Mouse (Mus musculus) spleen, embryonic (tissue): ENCODE measurements around the gene Tcirg1.

ENCODE experiments used
- CTCF ChIA-PET: fragments of 350-600 bp; sonication (Branson Sonifier 250); formaldehyde crosslinking; loops from one replicate; lab custom pipeline; 2022; lab: Charles Lee

Gene Tcirg1

DNA sequence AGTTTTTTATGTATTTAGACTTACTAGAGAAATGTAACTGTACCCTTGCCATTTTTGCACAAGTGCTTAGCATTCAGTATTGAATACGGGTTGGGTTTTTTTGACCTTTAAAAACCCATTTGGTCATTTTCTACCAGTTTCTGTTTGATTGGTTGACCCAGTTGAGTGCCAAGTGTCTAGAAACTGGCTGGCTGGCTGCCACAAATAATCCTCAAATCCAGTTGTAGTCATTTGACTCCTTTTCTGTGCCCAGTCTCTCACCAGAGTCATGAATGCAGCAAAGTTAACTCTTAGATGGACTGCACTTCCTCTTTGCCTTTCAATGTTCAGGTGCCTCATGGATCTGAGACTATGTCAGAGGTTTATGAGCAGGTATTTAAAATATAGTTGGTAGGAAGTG lies 53.0 kb downstream of the Tcirg1 start:
- CTCF ChIA-PET: no interaction called here

DNA sequence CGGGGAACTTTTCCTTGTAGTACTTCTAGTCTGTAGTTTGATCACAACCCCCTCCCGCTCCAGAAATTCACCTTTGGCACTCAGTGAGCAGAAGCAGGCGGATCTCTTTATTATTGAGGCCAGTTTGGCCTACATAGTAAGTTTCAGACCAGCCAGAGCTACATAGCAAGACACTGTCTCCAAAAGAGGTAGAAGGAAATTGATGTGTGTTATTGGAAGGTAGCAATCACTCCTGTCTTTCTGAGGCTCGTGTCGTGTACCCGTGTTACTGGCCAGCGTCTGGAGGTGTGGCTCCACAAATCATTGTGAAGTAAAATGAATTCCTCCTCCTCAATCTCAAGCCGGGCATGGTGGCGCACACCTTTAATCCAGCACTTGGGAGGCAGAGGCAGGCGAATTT lies 53.8 kb downstream of the Tcirg1 start:
- CTCF ChIA-PET: interaction anchor here (0.7 kb wide), 2 partner anchors 154 to 262 kb away, joined by 3 to 5 read pairs; no protein-coding TSS in a partner anchor

DNA sequence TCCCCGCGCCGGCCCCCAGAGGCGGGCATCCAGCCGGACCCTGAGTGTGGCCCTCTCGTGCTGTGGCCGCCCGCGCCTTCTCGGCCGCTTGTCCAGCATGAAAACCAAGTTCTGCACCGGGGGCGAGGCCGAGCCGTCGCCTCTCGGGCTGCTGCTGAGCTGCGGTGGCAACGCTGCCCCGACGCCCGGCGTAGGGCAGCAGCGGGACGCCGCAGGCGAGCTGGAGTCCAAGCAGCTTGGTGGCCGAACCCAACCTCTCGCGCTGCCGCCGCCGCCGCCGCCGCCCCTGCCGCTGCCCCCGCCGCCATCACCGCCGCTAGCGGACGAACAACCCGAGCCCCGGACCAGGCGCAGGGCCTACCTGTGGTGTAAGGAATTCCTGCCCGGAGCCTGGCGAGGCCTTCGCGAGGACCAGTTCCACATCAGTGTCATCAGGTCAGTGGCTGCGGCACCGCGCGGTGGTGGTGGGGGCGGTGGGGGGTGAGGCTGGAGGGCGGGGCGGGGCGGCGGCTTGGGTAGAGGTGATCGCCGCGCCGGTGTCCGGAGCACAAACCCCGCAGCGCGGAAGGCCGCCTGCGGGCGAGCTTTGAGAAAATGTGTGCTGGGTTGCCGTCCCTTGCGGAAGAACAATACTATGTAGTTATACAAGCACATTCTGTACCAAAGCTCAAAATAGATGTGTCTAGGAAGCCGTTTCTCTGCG lies 54.8 kb downstream of the Tcirg1 start:
- CTCF ChIA-PET: interaction anchor here (0.6 to 0.7 kb wide), 3 partner anchors 152 to 1840 kb away, joined by 3 to 5 read pairs (median 4); no protein-coding TSS in a partner anchor

DNA sequence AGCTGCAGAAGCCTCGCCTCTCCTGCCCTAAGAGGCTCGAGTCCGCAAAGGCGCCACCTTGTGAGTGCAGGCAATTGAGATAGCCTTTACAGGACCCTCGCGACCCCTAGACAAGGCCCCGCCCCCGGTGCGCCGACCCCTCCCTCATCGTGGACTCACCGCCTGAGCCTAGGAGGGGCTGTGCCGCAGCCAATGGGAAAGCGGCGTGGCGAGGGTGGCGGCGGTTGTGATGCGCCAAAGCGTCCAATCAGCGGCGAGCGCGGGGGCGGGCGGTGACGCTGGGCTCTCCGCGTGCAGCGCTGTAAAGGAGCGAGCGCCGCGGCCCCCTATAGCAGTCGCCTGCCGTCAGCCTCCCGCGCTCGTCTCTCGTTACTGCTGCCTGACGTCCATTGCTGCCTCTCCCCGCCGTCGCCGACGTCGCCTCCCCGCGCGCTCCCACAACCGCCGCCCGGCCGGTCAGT lies 55.4 kb downstream of the Tcirg1 start, which contains the start of gene Chka:
Chka (plus strand) TSS at position 272 of the 461 bp plus-strand sequence.
- CTCF ChIA-PET: interaction anchor here (0.7 kb wide), 1 partner anchor 95 kb away, joined by 3 read pairs; no protein-coding TSS in a partner anchor

GRCm38 (mm10) chr19:3850847-3851469 lies 56.0 kb downstream of the Tcirg1 start:
- CTCF ChIA-PET: interaction anchor here (0.6 to 0.7 kb wide), 2 partner anchors 79 to 95 kb away, joined by 3 to 5 read pairs; no protein-coding TSS in a partner anchor

- CTCF ChIA-PET: interaction anchor here (0.6 kb wide), 3 partner anchors 79 to 1445 kb away, joined by 3 to 5 read pairs (median 4); partner anchors contain the start of gene Sf3b2
Observed at GRCm38 (mm10) chr19:3850076-3850475, 56.9 kb downstream of the Tcirg1 start.

DNA sequence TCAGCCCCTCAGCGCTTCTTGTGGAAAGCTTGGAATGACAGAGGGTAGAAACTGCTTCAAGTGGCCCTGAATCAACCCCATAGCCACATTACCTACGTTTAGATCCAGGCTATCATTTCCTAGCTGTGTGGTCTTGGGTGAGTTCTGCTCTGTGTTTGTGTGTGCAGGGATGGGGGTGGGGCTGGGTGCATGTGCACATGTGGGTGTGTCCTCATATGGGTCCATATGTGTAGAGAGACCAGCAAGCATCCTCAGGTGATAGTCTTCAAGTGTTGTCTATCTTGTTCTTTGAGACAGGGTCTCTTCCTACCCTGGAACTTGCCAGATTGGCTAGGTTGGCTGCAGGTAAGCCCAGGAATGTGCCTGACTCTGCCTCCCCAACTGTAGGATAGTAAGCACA lies 57.7 kb downstream of the Tcirg1 start:
- CTCF ChIA-PET: interaction anchor here (0.6 kb wide), 1 partner anchor 123 kb away, joined by 3 read pairs; the partner anchor contains the start of gene Aldh3b2

DNA sequence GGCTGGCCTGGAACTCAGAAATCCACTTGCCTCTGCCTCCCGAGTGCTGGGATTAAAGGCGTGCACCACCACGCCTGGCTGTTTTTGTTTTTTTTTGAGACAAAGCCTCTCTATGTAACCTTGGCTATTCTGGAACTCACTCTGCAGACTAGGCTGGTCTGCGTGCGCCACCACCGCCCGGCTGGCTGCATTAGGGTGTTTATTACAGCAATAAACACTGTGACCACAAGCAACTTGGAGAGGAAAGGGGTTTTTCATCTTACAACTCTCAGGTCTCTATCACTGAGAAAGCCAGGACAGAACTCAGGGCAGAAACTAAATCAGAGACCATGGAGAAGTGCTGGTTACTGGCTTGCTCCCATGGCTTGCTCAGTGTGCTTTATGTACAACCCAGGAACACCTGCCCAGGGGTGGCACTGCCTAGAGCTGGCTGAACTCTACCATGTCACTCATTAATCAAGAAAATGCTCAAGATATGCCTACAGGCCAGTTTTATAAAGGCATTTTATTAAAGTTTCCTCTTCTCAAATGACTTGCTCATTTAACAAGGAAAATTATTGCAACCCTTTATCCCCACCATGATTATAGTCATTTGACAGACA lies 58.6 kb downstream of the Tcirg1 start:
- CTCF ChIA-PET: interaction anchor here (0.6 kb wide), 1 partner anchor 143 kb away, joined by 13 read pairs; no protein-coding TSS in a partner anchor

DNA sequence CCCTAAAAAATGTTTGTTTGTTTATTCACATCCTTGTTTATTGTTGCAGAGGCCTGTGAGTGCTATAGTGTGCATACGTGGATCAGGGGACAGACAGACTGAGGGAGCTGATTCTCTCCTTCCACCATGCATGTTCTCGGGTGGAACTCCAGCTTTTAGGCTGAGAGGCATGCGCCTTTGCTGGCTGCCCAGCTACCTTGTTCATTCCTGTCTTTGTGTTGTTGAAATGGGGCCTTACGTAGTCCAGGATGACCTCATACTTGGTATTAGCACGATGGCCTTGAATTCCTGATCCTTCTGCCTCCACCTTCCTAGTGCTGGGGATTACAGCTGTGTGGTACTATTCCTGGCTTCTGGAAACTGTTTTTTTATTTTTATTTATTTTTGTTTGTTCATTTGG lies 59.2 kb downstream of the Tcirg1 start:
- CTCF ChIA-PET: interaction anchor here (0.8 kb wide), 1 partner anchor 14 kb away, joined by 3 read pairs; no protein-coding TSS in a partner anchor

- CTCF ChIA-PET: interaction anchor here (0.8 kb wide), 1 partner anchor 15 kb away, joined by 3 read pairs; no protein-coding TSS in a partner anchor
Observed at GRCm38 (mm10) chr19:3846676-3847604, 60.0 kb downstream of the Tcirg1 start.
